Mouse (Mus musculus) hindbrain, embryonic 10.5 days (tissue): ENCODE measurements around the gene Gsdma. TPM values are rescaled to one million over a fixed set of nuclear protein-coding genes. Genes with fewer than 3 reads are reported as not detected.

Experiments used
- DNase-seq: peaks from one replicate; pipeline ENCODE4 v3.0.0-alpha.2; 2017; ENCODE audit warnings: low spot score
- H3K27ac ChIP-seq: fragments of 300-500 bp; sonication (generic); 2 replicates; pipeline ENCODE4 v1.5.1; 2016; ENCODE audit warnings: mild to moderate bottlenecking, moderate library complexity
- H3K27me3 ChIP-seq: fragments of 300-500 bp; sonication (generic); 2 replicates; pipeline ENCODE4 v1.6.1; 2016; ENCODE audit warnings: mild to moderate bottlenecking; ENCODE audit not compliant: poor library complexity, insufficient read depth, severe bottlenecking
- H3K36me3 ChIP-seq: fragments of 300-500 bp; sonication (generic); 2 replicates; pipeline ENCODE4 v1.6.1; 2016; ENCODE audit warnings: mild to moderate bottlenecking, moderate library complexity
- H3K4me1 ChIP-seq: fragments of 300-500 bp; sonication (generic); replicated peaks from 2 replicates; pipeline ENCODE4 v1.6.1; 2016; ENCODE audit warnings: mild to moderate bottlenecking
- H3K4me3 ChIP-seq: fragments of 300-500 bp; sonication (generic); 2 replicates; pipeline ENCODE4 v1.5.1; 2016; ENCODE audit warnings: mild to moderate bottlenecking, moderate library complexity
- H3K9me3 ChIP-seq: fragments of 300-500 bp; sonication (generic); 2 replicates; pipeline ENCODE4 v1.6.1; 2016; ENCODE audit warnings: mild to moderate bottlenecking, moderate library complexity
- WGBS: fragments of 180-500 bp; shearing (Covaris S2); methylation state at CpG from one replicate; pipeline ENCODE4 v1.1.7; 2016; 5-methylcytosine and 5-hydroxymethylcytosine counted together
- polyA plus RNA-seq: library from polyadenylated mRNA; unstranded; fragments of >200 nt; fragmentation: Nextera tagmentation; extraction: Ambion mirVana; gene quantifications from 2 replicates; pipeline ENCODE4 v1.2.1, GENCODE M21; 2016

Gene Gsdma
- polyA plus RNA-seq, 1 experiment from 2014 or later: 0.09 TPM

GRCm38 (mm10) chr11:98721458-98722226, 57.5 kb downstream of the Gsdma start:
- peaks cover 81% of the 10 kb centered on the region for H3K36me3 ChIP-seq
- H3K4me3 ChIP-seq: no peak overlapping the region
- H3K27ac ChIP-seq: 0 out of 2 replicates have a peak overlapping the region, but pooled peaks have one; percentile 8
- H3K9me3 ChIP-seq: no peaks in the 10 kb centered on the region
- peaks cover 18% of the 10 kb centered on the region for H3K4me1 ChIP-seq
- no peak for DNase-seq
- H3K27me3 ChIP-seq: no peaks in the 10 kb centered on the region
- 73% methylated on average over 24 of the region's 24 CpGs for WGBS

- no peak for DNase-seq
Measured at GRCm38 (mm10) chr11:98723098-98723497, 58.9 kb downstream of the Gsdma start.

GRCm38 (mm10) chr11:98725926-98726506, 61.9 kb downstream of the Gsdma start:
- 94% methylated on average over 15 of the region's 15 CpGs for WGBS
- H3K36me3 ChIP-seq: peaks cover 59% of the 10 kb centered on the region
- H3K4me1 ChIP-seq: peaks cover 21% of the 10 kb centered on the region
- no peak overlapping the region for H3K27ac ChIP-seq
- no peaks in the 10 kb centered on the region for H3K27me3 ChIP-seq
- no peak for DNase-seq
- H3K4me3 ChIP-seq: no peak overlapping the region
- H3K9me3 ChIP-seq: no peaks in the 10 kb centered on the region

More at GRCm38 (mm10) chr11:98723098-98723497, 58.9 kb downstream of the Gsdma start:
- H3K9me3 ChIP-seq: no peaks in the 10 kb centered on the region
- 87% methylated on average over 7 of the region's 7 CpGs for WGBS
- H3K27ac ChIP-seq: no peak overlapping the region
- peaks cover 80% of the 10 kb centered on the region for H3K36me3 ChIP-seq
- H3K27me3 ChIP-seq: no peaks in the 10 kb centered on the region
- no peak overlapping the region for H3K4me3 ChIP-seq
- peaks cover 15% of the 10 kb centered on the region for H3K4me1 ChIP-seq

Other genes with a start within 250 kb of the Gsdma start
- 120 and 161 TPM in 2 replicates for gene Mien1, start 225.4 kb upstream of the Gsdma start, polyA plus RNA-seq
- gene Grb7, start 218.0 kb upstream of the Gsdma start, polyA plus RNA-seq: 3.6 and 8.6 TPM in 2 replicates
- gene Ikzf3, start 118.3 kb upstream of the Gsdma start, polyA plus RNA-seq: 0.07 and 0.11 TPM in 2 replicates
- 0.14 and 0.37 TPM in 2 replicates for gene Zpbp2, start 113.3 kb upstream of the Gsdma start, polyA plus RNA-seq
- gene Ormdl3, start 77.0 kb upstream of the Gsdma start, polyA plus RNA-seq: 59.4 and 66.2 TPM in 2 replicates
- not detected in 2 replicates for gene Lrrc3c, start 66.1 kb upstream of the Gsdma start, polyA plus RNA-seq
- gene Gm12355, start 38.7 kb upstream of the Gsdma start, polyA plus RNA-seq: 1.3 and 1.4 TPM in 2 replicates
- not detected in 2 replicates for gene Gsdma3, start 38.0 kb upstream of the Gsdma start, polyA plus RNA-seq
- gene Gsdma2, start 17.6 kb upstream of the Gsdma start, polyA plus RNA-seq: not detected in 2 replicates
- 251 and 281 TPM in 2 replicates for gene Psmd3, start 18.2 kb downstream of the Gsdma start, polyA plus RNA-seq
- not detected in 2 replicates for gene Csf3, start 36.9 kb downstream of the Gsdma start, polyA plus RNA-seq
- 76.9 and 83.6 TPM in 2 replicates for gene Med24, start 65.1 kb downstream of the Gsdma start, polyA plus RNA-seq
- gene Thra, start 76.3 kb downstream of the Gsdma start, polyA plus RNA-seq: 12.8 and 22.2 TPM in 2 replicates
- 1.2 and 1.5 TPM in 2 replicates for gene Nr1d1, start 111.0 kb downstream of the Gsdma start, polyA plus RNA-seq
- gene Msl1, start 131.2 kb downstream of the Gsdma start, polyA plus RNA-seq: 24.4 and 25.2 TPM in 2 replicates
- gene Casc3, start 140.6 kb downstream of the Gsdma start, polyA plus RNA-seq: 49.5 and 55.9 TPM in 2 replicates
- gene Rapgefl1, start 172.4 kb downstream of the Gsdma start, polyA plus RNA-seq: 1.1 and 2.2 TPM in 2 replicates
- 4.6 and 4.7 TPM in 2 replicates for gene Wipf2, start 199.3 kb downstream of the Gsdma start, polyA plus RNA-seq
- gene Cdc6, start 243.4 kb downstream of the Gsdma start, polyA plus RNA-seq: 45.3 and 63.7 TPM in 2 replicates